Mouse (Mus musculus): ENCODE measurements around the gene Mnt. TPM values are rescaled to one million over a fixed set of nuclear protein-coding genes. Genes with fewer than 3 reads are reported as not detected.

Gene Mnt
- polyA plus RNA-seq, 1 experiment from 2014 or later, result 7.4 TPM

GRCm38 (mm10) chr11:74842045-74842444 lies 11.3 kb downstream of the Mnt start:
- no peak for DNase-seq (ENCODE audit: low spot score)
- 87% methylated on average over 13 of the region's 13 CpGs for WGBS
- no peak overlapping the region for H3K4me3 ChIP-seq
- peaks cover 66% of the 10 kb centered on the region for H3K36me3 ChIP-seq
- H3K9me3 ChIP-seq, result peaks cover 9% of the 10 kb centered on the region; the same call in 1 of the 2 replicates
- H3K27me3 ChIP-seq (ENCODE audit: insufficient read depth, poor library complexity, severe bottlenecking), result no peaks in the 10 kb centered on the region
- H3K4me1 ChIP-seq (replicated peaks), result peaks cover 50% of the 10 kb centered on the region
- H3K27ac ChIP-seq, result no peak overlapping the region

- Histone ChIP-seq H3K9me3 (peaks cover 9% of the 10 kb centered on the region; the same call in 1 of the 2 replicates), H3K4me1 (replicated peaks) (peaks cover 45% of the 10 kb centered on the region), H3K27ac (peak overlapping the region; percentile 45; the same call in 1 of the 2 replicates), H3K36me3 (peaks cover 65% of the 10 kb centered on the region), H3K4me3 (0 out of 2 replicates have a peak overlapping the region, but pooled peaks have one; percentile 11), H3K27me3 (ENCODE audit: insufficient read depth, poor library complexity, severe bottlenecking) (no peaks in the 10 kb centered on the region)
- DNase-seq (ENCODE audit: low spot score), result no peak
- 92% methylated on average over 22 of the region's 22 CpGs for WGBS
Measured at GRCm38 (mm10) chr11:74842656-74843434, 12.1 kb downstream of the Mnt start.

- Histone ChIP-seq H3K27me3 (ENCODE audit: insufficient read depth, poor library complexity, severe bottlenecking) (no peaks in the 10 kb centered on the region), H3K4me3 (0 out of 2 replicates have a peak overlapping the region, but pooled peaks have one; percentile 11), H3K9me3 (peaks cover 9% of the 10 kb centered on the region; the same call in 1 of the 2 replicates), H3K27ac (no peak overlapping the region), H3K4me1 (replicated peaks) (peaks cover 45% of the 10 kb centered on the region), H3K36me3 (peaks cover 65% of the 10 kb centered on the region)
- no peak for DNase-seq (ENCODE audit: low spot score)
- WGBS, result 85% methylated on average over 2 of the region's 2 CpGs
Measured at GRCm38 (mm10) chr11:74843435-74843714, 12.7 kb downstream of the Mnt start.

GRCm38 (mm10) chr11:74843761-74844160 lies 13.0 kb downstream of the Mnt start:
- Histone ChIP-seq H3K27ac (no peak overlapping the region), H3K27me3 (ENCODE audit: insufficient read depth, poor library complexity, severe bottlenecking) (no peaks in the 10 kb centered on the region), H3K36me3 (peaks cover 65% of the 10 kb centered on the region), H3K9me3 (peaks cover 9% of the 10 kb centered on the region; the same call in 1 of the 2 replicates), H3K4me3 (no peak overlapping the region), H3K4me1 (replicated peaks) (peaks cover 45% of the 10 kb centered on the region)
- 63% methylated on average over 5 of the region's 5 CpGs for WGBS
- DNase-seq (ENCODE audit: low spot score), result no peak

- Histone ChIP-seq H3K4me3 (no peak overlapping the region), H3K27me3 (ENCODE audit: insufficient read depth, poor library complexity, severe bottlenecking) (no peaks in the 10 kb centered on the region), H3K9me3 (peaks cover 9% of the 10 kb centered on the region; the same call in 1 of the 2 replicates), H3K36me3 (peaks cover 67% of the 10 kb centered on the region), H3K27ac (no peak overlapping the region), H3K4me1 (replicated peaks) (peaks cover 39% of the 10 kb centered on the region)
- no peak for DNase-seq (ENCODE audit: low spot score)
- WGBS, result 75% methylated on average over 3 of the region's 3 CpGs
Measured at GRCm38 (mm10) chr11:74845784-74846183, 15.1 kb downstream of the Mnt start.

- Histone ChIP-seq H3K9me3 (peaks cover 9% of the 10 kb centered on the region; the same call in 1 of the 2 replicates), H3K36me3 (peaks cover 62% of the 10 kb centered on the region), H3K27ac (0 out of 2 replicates have a peak overlapping the region, but pooled peaks have one; percentile 20), H3K27me3 (ENCODE audit: insufficient read depth, poor library complexity, severe bottlenecking) (no peaks in the 10 kb centered on the region), H3K4me3 (no peak overlapping the region), H3K4me1 (replicated peaks) (peaks cover 22% of the 10 kb centered on the region)
- peak; percentile 78 for DNase-seq (ENCODE audit: low spot score)
- 2% methylated on average over 13 of the region's 13 CpGs for WGBS
Measured at GRCm38 (mm10) chr11:74847919-74848521, 17.3 kb downstream of the Mnt start.

- Histone ChIP-seq H3K27me3 (ENCODE audit: insufficient read depth, poor library complexity, severe bottlenecking) (no peaks in the 10 kb centered on the region), H3K4me3 (no peak overlapping the region), H3K27ac (no peak overlapping the region), H3K4me1 (replicated peaks) (peaks cover 15% of the 10 kb centered on the region), H3K9me3 (no peaks in the 10 kb centered on the region), H3K36me3 (peaks cover 48% of the 10 kb centered on the region)
- 84% methylated on average over 14 of the region's 14 CpGs for WGBS
- no peak for DNase-seq (ENCODE audit: low spot score)
Measured at GRCm38 (mm10) chr11:74850998-74851661, 20.4 kb downstream of the Mnt start.

- WGBS, result 86% methylated on average over 9 of the region's 9 CpGs
- H3K36me3 ChIP-seq, result peaks cover 56% of the 10 kb centered on the region
Measured at GRCm38 (mm10) chr11:74857756-74858155, 27.0 kb downstream of the Mnt start.

GRCm38 (mm10) chr11:74862129-74862528 lies 31.4 kb downstream of the Mnt start:
- WGBS, result 84% methylated on average over 5 of the region's 5 CpGs

More at GRCm38 (mm10) chr11:74857756-74858155, 27.0 kb downstream of the Mnt start:
- H3K4me1 ChIP-seq (replicated peaks), result no peaks in the 10 kb centered on the region
- no peak overlapping the region for H3K27ac ChIP-seq
- no peak for DNase-seq (ENCODE audit: low spot score)
- H3K9me3 ChIP-seq, result no peaks in the 10 kb centered on the region
- no peaks in the 10 kb centered on the region for H3K27me3 ChIP-seq (ENCODE audit: insufficient read depth, poor library complexity, severe bottlenecking)
- no peak overlapping the region for H3K4me3 ChIP-seq

GRCm38 (mm10) chr11:74863471-74863870 lies 32.8 kb downstream of the Mnt start:
- no peaks in the 10 kb centered on the region for H3K27me3 ChIP-seq (ENCODE audit: insufficient read depth, poor library complexity, severe bottlenecking)
- no peaks in the 10 kb centered on the region for H3K9me3 ChIP-seq
- DNase-seq (ENCODE audit: low spot score), result peak; percentile 32
- H3K36me3 ChIP-seq, result peaks cover 70% of the 10 kb centered on the region
- 32% methylated on average over 11 of the region's 11 CpGs for WGBS
- 0 out of 2 replicates have a peak overlapping the region, but pooled peaks have one; percentile 16 for H3K4me3 ChIP-seq
- 0 out of 2 replicates have a peak, but pooled peaks cover 5% of the 10 kb centered on the region for H3K4me1 ChIP-seq (replicated peaks)
- H3K27ac ChIP-seq, result no peak overlapping the region

More at GRCm38 (mm10) chr11:74862129-74862528, 31.4 kb downstream of the Mnt start:
- Histone ChIP-seq H3K36me3 (peaks cover 67% of the 10 kb centered on the region), H3K4me3 (no peak overlapping the region), H3K4me1 (replicated peaks) (0 out of 2 replicates have a peak, but pooled peaks cover 5% of the 10 kb centered on the region), H3K27ac (no peak overlapping the region), H3K27me3 (ENCODE audit: insufficient read depth, poor library complexity, severe bottlenecking) (no peaks in the 10 kb centered on the region), H3K9me3 (no peaks in the 10 kb centered on the region)
- no peak for DNase-seq (ENCODE audit: low spot score)

GRCm38 (mm10) chr11:74864421-74864820 lies 33.7 kb downstream of the Mnt start:
- WGBS, result 90% methylated on average over 9 of the region's 9 CpGs
- no peak for DNase-seq (ENCODE audit: low spot score)

GRCm38 (mm10) chr11:74865252-74865651 lies 34.5 kb downstream of the Mnt start:
- Histone ChIP-seq H3K4me3 (no peak overlapping the region), H3K4me1 (replicated peaks) (peaks cover 17% of the 10 kb centered on the region), H3K36me3 (peaks cover 60% of the 10 kb centered on the region), H3K27ac (0 out of 2 replicates have a peak overlapping the region, but pooled peaks have one; percentile 29), H3K9me3 (no peaks in the 10 kb centered on the region), H3K27me3 (ENCODE audit: insufficient read depth, poor library complexity, severe bottlenecking) (no peaks in the 10 kb centered on the region)
- 80% methylated on average over 9 of the region's 9 CpGs for WGBS
- DNase-seq (ENCODE audit: low spot score), result no peak

More at GRCm38 (mm10) chr11:74864421-74864820, 33.7 kb downstream of the Mnt start:
- peaks cover 12% of the 10 kb centered on the region; the same call in 1 of the 2 replicates for H3K4me1 ChIP-seq (replicated peaks)
- H3K9me3 ChIP-seq, result no peaks in the 10 kb centered on the region
- H3K27me3 ChIP-seq (ENCODE audit: insufficient read depth, poor library complexity, severe bottlenecking), result no peaks in the 10 kb centered on the region
- H3K4me3 ChIP-seq, result no peak overlapping the region
- peaks cover 66% of the 10 kb centered on the region for H3K36me3 ChIP-seq
- no peak overlapping the region for H3K27ac ChIP-seq
